Mouse (Mus musculus) kidney, postnatal 36 days (tissue): Measurements from ENCODE around the gene Gm6121.
"Not testable (repeated sequence)": the region's sequence is repeated elsewhere in the genome, so short reads cannot be mapped to it uniquely, and the experiment has no call there.

Experiments
- DNase-seq, 2 experiments: peaks; one replicate each; pipeline ENCODE4 v3.0.0; 2021 to 2022; ENCODE audit warnings: mixed read lengths in 2 of 2

The Gm6121 gene

GRCm38 (mm10) chrX:26935597-26935996 is at the start of gene Gm6121:
Gm6121 (minus strand) TSS chrX:26935697.
- DNase-seq: not testable (repeated sequence)
